Mouse (Mus musculus) gastrocnemius, adult 8-10 months (tissue): ENCODE results near the gene Traf1. TPM values are rescaled to one million over a fixed set of nuclear protein-coding genes. Genes with fewer than 3 reads are reported as not detected.

ENCODE experiments used
- DNase-seq, 2 experiments: peaks; one replicate each; pipeline ENCODE4 v3.0.0; 2022; ENCODE audit warnings: low spot score in 2 of 2
- total RNA-seq, 4 experiments: library from RNA; stranded (reverse); gene quantifications; 2 replicates each; pipeline ENCODE4 v1.2.4; 2022

Traf1 gene
- total RNA-seq = 1 to 10 TPM in 1 of 4 experiments, under 1 TPM in 2, not detected in 1; 0.27 to 1.4 (median 0.58) TPM

GRCm38 (mm10) chr2:34961481-34962036 lies at the start of gene Traf1:
Traf1 (minus strand) TSS chr2:34961772.
- no peak for DNase-seq

GRCm38 (mm10) chr2:34998956-34999355 lies 37.4 kb upstream of the Traf1 start:
- DNase-seq = no peak

DNA sequence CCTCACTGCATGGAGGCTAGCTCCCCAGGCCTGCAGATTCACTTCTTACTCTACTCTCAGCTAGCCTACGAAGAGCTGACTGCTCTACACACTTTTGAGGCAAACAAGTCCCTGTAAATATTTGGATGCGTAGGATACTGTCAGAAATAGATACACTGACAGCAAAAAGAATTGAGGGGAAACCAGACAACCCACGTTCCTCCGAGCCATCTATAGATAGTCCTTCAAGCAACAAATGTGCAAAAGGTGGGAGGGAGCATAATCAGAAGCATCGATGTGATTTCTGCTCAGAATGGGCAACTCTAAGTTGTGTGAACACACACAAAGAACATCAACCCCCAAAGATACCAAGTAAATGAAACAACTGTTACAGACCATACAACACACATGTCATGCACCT lies 34.9 kb upstream of the Traf1 start:
- no peak for DNase-seq

DNA sequence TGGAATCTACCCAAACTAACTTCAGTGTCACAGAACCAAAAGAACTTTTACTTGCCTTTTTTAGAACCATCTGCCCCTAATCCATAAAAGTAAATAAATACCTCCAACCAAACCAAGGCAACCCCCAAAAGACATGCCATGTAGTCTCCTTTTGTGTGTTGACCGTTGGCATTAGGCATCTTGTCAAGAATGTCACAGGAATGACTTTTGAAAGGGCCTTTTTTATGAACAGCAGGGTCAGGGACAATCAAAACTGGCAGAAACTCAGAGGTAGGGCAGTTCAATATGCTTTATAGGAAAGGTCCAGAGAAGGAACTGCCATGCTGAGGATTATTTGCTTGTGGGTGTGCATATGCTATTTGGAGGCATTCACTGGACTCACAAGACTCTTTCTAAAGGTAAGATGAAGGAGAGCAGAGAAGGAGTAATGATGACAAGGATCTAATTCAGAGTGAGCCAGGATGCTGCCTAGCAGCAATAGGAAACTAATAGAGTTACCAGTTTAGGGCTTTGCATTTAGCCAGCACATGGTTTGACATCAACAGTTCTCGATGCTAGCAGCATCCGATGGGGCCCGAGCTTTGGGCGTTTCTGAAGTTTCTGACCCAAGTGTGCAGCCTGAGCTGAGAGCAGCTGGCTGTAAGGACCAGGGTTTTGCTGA lies 32.3 kb upstream of the Traf1 start:
- DNase-seq = no peak

DNA sequence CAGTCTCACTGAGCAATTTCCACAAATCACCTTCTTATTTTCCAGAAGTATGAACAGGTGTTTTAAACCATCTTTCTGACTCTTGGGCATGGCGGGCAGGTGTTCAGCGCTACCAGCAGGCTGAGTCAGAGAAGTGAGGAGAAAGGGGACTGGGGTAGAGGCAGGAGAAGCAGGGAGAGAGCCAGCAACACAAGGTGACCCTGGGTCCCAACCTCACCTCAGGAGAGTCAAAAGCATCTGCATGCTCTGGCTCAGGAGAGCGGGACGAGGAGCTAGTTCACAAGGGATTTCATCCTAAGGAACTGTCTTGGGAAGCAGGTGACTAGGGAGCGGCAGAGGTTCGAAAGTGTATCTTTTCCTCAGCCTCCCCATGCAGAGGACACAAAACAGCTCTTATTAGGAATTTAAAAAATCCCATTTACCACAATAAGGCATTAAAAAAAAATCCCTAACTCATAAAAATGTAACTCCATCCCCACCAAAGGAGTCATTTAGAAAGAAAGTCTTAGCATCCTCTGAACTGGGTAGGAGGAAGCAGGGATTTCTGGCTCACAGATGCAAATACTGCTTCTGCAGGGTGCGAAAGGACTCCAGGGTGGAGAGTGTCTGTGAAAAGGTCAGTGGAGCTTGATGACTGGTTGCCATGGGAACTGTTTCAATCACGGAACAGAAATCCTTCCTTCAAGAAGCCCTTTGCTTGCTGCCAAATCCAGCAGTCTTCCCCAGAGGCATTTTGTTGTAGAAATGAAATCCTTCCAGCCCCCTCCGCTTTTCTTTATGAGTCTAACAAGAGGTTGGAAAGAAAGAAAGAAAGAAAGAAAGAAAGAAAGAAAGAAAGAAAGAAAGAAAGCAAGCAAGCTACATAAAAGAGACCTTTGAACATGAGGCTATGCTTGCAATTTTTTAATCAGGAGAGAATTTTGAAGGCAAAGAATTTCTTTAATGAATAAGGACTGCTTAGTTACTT lies 31.4 kb upstream of the Traf1 start:
- no peak for DNase-seq

DNA sequence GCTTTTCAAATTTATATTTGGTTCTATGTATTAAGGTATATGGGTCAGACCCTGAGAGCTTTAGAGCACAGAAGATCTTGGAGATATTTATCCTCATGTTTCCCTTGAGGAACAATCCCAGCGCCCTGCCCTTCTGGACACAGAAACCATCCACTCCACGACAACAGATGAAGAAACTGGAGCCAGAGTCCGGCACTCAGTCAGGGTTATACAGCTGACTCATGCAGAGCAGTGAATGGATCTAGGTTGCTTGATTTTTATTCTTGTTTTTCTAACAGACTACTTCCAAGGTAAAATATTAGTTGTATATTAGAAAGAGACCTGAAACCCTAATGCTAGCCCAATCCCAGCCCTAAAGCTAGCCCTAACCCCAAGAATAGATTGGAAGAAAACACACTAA lies 30.4 kb upstream of the Traf1 start:
- no peak for DNase-seq

GRCm38 (mm10) chr2:34989749-34990148 lies 28.2 kb upstream of the Traf1 start:
- DNase-seq = no peak

DNA sequence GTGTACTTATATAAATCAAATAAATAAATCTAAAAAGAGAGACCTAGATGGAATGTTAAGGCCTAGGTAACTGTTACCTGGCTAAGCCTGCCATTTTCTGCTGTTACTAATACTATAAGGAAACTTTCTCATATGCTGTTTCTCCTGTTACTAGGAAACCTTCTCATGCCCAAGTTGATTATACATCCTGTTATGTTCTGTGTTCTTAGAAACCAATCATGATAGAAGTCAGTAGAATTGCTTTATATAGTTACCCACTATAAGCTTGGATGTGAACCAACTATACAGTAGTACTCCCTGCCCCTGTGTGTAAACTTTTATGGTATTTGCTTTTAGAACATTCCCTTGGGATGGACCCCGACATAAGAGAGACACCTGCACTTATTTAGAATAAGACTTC lies 26.0 kb upstream of the Traf1 start:
- DNase-seq = no peak

GRCm38 (mm10) chr2:34984885-34985284 lies 23.3 kb upstream of the Traf1 start:
- no peak for DNase-seq

DNA sequence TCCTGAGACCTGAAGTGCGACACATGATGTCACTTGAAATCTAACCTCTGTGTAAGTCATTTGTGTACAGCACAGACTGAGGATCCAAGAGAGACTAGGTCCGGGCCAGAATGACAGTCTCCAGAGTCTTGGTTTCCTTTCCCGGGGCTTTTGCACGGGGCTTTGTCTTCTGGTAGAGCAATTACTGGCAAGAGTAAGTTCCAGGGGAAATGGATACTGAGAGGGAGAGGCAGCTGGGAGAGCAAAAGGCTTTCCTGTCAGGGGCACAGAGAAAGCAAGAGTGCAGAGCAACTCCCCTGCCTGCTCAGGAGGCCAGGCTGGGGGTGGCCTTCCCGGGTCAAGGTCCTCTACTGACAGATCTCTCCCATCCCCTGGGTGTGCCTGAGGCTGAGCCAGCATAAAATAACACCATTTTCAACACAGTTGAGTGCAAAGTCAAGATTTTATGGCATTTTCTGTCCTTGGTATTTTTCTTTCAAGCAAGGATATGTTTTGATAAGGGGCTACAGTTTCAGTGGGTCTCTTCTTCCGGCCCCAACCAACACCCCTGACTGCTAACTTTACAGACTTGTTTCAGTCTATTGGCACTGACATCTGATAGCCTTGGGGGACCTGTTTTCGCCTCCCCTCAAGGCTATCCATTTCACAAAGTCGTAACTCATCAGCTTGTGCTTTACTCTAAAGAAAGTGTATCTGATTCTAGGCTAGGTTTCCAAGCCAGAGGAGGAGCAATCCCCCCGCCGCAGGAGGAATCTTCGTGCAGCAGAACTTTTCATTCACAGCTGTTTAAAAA lies 21.5 kb upstream of the Traf1 start:
- peak in 1 of 2 experiments; percentile 16 for DNase-seq

GRCm38 (mm10) chr2:34982096-34982724 lies 20.6 kb upstream of the Traf1 start:
- no peak for DNase-seq

GRCm38 (mm10) chr2:34979459-34980011 lies 18.0 kb upstream of the Traf1 start:
- DNase-seq = no peak

DNA sequence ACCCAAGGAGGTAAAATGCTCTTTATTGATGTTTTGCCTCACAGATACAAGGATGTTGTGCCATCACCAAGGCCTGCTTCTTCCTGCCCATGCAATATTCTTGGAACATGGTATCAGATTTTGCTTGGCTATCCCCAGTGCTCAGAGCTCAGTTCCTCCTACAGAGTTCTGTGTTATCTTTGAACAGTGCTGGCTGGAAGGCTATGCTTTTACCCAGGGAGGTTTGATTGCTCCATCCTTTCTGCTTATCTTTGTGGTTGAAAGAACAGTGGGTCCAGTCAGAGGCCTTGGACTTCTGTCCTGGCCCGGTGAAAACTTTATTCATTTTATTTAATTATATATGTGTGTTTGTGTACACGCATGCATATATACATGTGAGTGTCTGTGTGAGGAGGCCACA lies 16.7 kb upstream of the Traf1 start:
- no peak for DNase-seq

DNA sequence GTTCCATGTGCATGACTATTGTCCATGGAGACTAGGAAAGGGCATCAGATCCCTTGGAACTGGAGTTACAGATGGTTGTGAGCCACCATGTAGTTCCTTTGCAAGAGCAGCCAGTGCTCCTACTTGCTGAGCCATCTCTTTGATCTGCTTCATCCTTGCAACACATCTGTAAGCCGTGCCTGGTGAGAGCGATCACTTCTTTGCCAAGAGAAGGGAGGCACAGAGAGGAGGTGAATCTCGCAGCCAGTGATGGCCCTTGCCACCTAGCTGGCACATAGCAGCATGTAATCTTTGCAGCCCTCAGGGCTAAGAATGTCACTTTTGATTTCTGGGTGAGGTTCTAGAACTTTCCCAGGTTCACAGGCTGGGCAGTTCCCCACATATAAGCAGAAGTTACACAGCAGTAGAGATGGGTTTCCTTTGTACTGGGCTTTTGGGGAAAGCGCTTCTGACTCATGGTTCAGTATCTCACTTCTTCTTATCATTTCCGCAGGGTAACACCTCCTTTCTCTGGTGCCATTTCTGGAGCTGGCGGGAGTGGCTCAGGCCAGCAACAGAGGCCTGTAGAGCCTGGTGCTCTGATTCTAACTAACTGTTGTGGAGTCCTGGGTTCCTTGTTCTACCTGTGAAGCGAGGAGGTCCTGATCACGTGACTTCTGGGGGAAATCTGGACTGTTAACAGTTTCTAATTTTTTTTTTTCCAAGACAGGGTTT lies 15.5 kb upstream of the Traf1 start:
- no peak for DNase-seq

GRCm38 (mm10) chr2:34976447-34976846 lies 14.9 kb upstream of the Traf1 start:
- DNase-seq = no peak

DNA sequence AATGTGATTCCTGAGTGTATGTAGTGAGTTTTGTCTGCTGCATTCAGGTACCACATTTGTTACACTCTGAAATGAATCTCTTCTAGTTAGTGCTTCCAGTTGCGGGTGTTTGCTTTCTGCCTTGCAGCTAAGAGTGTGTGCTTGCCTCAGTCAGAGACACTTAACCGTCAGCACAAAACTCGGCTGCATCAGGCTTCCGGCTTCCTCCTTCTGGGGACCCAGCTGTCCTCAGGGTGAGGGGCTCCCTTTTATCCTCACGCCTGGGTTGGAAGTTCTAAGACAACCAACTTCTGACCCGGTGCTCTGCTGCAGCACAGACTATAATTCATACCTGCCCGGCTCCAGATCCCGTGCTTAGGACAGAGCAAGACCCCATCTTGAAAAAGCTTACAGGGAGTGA lies 11.5 kb upstream of the Traf1 start:
- no peak for DNase-seq

DNA sequence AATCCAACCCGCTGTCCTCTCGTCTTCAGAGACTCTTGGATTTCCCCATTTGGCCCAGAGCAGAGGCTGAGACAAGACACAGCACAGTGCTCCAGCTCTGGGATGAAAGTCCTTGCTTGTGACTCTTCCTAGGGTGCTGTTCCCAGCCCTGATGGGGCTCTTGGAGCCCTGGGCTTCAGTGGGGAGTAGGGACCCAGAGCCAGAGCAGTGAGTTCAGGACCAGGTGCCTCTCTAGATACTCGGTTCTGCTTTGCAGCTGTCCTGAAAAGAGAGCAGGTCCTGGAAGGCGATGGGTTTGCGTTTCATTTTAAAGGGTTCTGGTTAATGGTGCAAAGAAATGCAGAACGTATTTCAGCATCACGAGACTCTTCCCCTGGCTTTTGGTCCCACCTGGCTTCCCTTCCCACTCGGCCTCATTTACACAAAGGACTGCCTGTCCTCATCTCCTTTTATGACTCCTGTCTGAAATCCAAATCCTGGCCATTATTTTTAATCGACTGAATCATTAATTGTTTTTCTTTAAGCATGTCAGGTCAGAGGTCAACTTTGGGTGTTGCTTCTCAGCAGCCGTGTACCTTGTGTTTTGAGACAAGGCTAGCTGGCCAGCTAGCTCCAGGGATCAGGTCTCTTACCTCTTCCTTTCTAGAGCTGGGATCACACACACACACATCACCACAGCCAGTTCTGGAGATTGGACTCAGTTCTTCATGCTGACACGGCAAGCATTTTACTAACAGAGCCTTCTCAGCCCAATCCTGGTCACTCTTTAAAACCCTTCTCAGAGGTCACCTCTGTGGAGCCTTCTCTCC lies 9.7 kb upstream of the Traf1 start:
- no peak for DNase-seq

GRCm38 (mm10) chr2:34970092-34970750 lies 8.6 kb upstream of the Traf1 start:
- DNase-seq = peak; percentile 58 to 62

DNA sequence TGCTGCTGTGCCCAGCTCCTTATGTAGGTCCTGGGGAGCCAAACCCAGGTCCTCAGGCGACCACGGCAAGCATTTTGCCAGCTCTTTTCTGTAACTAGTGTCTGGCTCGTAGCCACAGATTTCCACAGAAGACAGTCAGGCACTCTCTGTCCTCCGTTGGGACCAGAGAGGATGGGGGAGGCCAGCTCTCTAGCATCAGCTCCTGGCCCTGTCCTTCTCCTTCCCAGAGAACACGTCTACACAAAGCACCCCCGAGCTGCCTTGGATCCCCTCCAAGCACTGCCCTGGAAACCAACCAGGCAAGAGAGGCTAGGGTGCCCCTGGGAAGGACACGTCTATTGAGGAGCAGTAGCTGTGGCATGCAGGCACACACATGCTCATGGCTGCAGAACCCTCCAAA lies 7.6 kb upstream of the Traf1 start:
- DNase-seq = peak in 1 of 2 experiments; percentile 5
